Mouse (Mus musculus): Measurements from ENCODE around the gene Olfr575. TPM values are rescaled to one million over a fixed set of nuclear protein-coding genes. Genes with fewer than 3 reads are reported as not detected.

Olfr575 gene
- not detected for polyA plus RNA-seq (2014; fragmentation: Illumina TruSeq; extraction: RNeasy Lipid Tissue Mini Kit (QIAGEN cat#74804); ENCODE audit: low read depth, low replicate concordance)

GRCm38 (mm10) chr7:102958593-102958992 lies at the start of gene Olfr575:
Olfr575 (minus strand) TSS chr7:102958775.

GRCm38 (mm10) chr7:102989224-102989623 lies 30.6 kb upstream of the Olfr575 start, which contains the start of gene Olfr578:
Olfr578 (minus strand) TSS chr7:102989324.

GRCm38 (mm10) chr7:102975843-102976242 lies 17.3 kb upstream of the Olfr575 start, which contains the start of gene Olfr577:
Olfr577 (minus strand) TSS chr7:102975943.

GRCm38 (mm10) chr7:102962360-102962759 lies 3.8 kb upstream of the Olfr575 start, which contains the start of gene Olfr576:
Olfr576 (plus strand) TSS chr7:102962660.

GRCm38 (mm10) chr7:102948167-102948566 lies 10.4 kb downstream of the Olfr575 start, which contains the start of gene Olfr574:
Olfr574 (plus strand) TSS chr7:102948467.

GRCm38 (mm10) chr7:102942475-102942874 lies 16.1 kb downstream of the Olfr575 start, which contains the start of gene Olfr573-ps1:
Olfr573-ps1 (minus strand) TSS chr7:102942575.

GRCm38 (mm10) chr7:102924109-102924508 lies 34.5 kb downstream of the Olfr575 start, which contains the start of gene Olfr572:
Olfr572 (plus strand) TSS chr7:102924409.

GRCm38 (mm10) chr7:102917032-102917875 lies 41.3 kb downstream of the Olfr575 start, which contains the start of gene Olfr571:
Olfr571 (minus strand) TSS chr7:102917536.

Other genes with a start within 250 kb of the Olfr575 start
- not detected for gene Olfr33, start 239.7 kb downstream of the Olfr575 start, polyA plus RNA-seq (2014; fragmentation: Illumina TruSeq; extraction: RNeasy Lipid Tissue Mini Kit (QIAGEN cat#74804); ENCODE audit: low read depth, low replicate concordance)
- not detected for gene Olfr559, start 231.3 kb downstream of the Olfr575 start, polyA plus RNA-seq (2014; fragmentation: Illumina TruSeq; extraction: RNeasy Lipid Tissue Mini Kit (QIAGEN cat#74804); ENCODE audit: low read depth, low replicate concordance)
- not detected for gene Olfr560, start 199.4 kb downstream of the Olfr575 start, polyA plus RNA-seq (2014; fragmentation: Illumina TruSeq; extraction: RNeasy Lipid Tissue Mini Kit (QIAGEN cat#74804); ENCODE audit: low read depth, low replicate concordance)
- 0.97 TPM for gene Olfr78, start 199.3 kb downstream of the Olfr575 start, polyA plus RNA-seq (2014; fragmentation: Illumina TruSeq; extraction: RNeasy Lipid Tissue Mini Kit (QIAGEN cat#74804); ENCODE audit: low read depth, low replicate concordance)
- not detected for gene Olfr561, start 187.6 kb downstream of the Olfr575 start, polyA plus RNA-seq (2014; fragmentation: Illumina TruSeq; extraction: RNeasy Lipid Tissue Mini Kit (QIAGEN cat#74804); ENCODE audit: low read depth, low replicate concordance)
- not detected for gene Olfr564, start 155.3 kb downstream of the Olfr575 start, polyA plus RNA-seq (2014; fragmentation: Illumina TruSeq; extraction: RNeasy Lipid Tissue Mini Kit (QIAGEN cat#74804); ENCODE audit: low read depth, low replicate concordance)
- gene Olfr566, start 100.0 kb downstream of the Olfr575 start, polyA plus RNA-seq (2014; fragmentation: Illumina TruSeq; extraction: RNeasy Lipid Tissue Mini Kit (QIAGEN cat#74804); ENCODE audit: low read depth, low replicate concordance) = not detected
- gene Olfr568, start 81.7 kb downstream of the Olfr575 start, polyA plus RNA-seq (2014; fragmentation: Illumina TruSeq; extraction: RNeasy Lipid Tissue Mini Kit (QIAGEN cat#74804); ENCODE audit: low read depth, low replicate concordance) = not detected
- gene Olfr569, start 67.9 kb downstream of the Olfr575 start, polyA plus RNA-seq (2014; fragmentation: Illumina TruSeq; extraction: RNeasy Lipid Tissue Mini Kit (QIAGEN cat#74804); ENCODE audit: low read depth, low replicate concordance) = not detected
- gene Olfr570, start 64.2 kb downstream of the Olfr575 start, polyA plus RNA-seq (2014; fragmentation: Illumina TruSeq; extraction: RNeasy Lipid Tissue Mini Kit (QIAGEN cat#74804); ENCODE audit: low read depth, low replicate concordance) = not detected
- gene Olfr571, start 41.2 kb downstream of the Olfr575 start, polyA plus RNA-seq (2014; fragmentation: Illumina TruSeq; extraction: RNeasy Lipid Tissue Mini Kit (QIAGEN cat#74804); ENCODE audit: low read depth, low replicate concordance) = not detected
- gene Olfr572, start 34.4 kb downstream of the Olfr575 start, polyA plus RNA-seq (2014; fragmentation: Illumina TruSeq; extraction: RNeasy Lipid Tissue Mini Kit (QIAGEN cat#74804); ENCODE audit: low read depth, low replicate concordance) = not detected
- gene Olfr573-ps1, start 16.2 kb downstream of the Olfr575 start, polyA plus RNA-seq (2014; fragmentation: Illumina TruSeq; extraction: RNeasy Lipid Tissue Mini Kit (QIAGEN cat#74804); ENCODE audit: low read depth, low replicate concordance) = not detected
- not detected for gene Olfr574, start 10.3 kb downstream of the Olfr575 start, polyA plus RNA-seq (2014; fragmentation: Illumina TruSeq; extraction: RNeasy Lipid Tissue Mini Kit (QIAGEN cat#74804); ENCODE audit: low read depth, low replicate concordance)
- gene Olfr576, start 3.9 kb upstream of the Olfr575 start, polyA plus RNA-seq (2014; fragmentation: Illumina TruSeq; extraction: RNeasy Lipid Tissue Mini Kit (QIAGEN cat#74804); ENCODE audit: low read depth, low replicate concordance) = not detected
- gene Olfr577, start 17.2 kb upstream of the Olfr575 start, polyA plus RNA-seq (2014; fragmentation: Illumina TruSeq; extraction: RNeasy Lipid Tissue Mini Kit (QIAGEN cat#74804); ENCODE audit: low read depth, low replicate concordance) = not detected
- gene Olfr578, start 30.5 kb upstream of the Olfr575 start, polyA plus RNA-seq (2014; fragmentation: Illumina TruSeq; extraction: RNeasy Lipid Tissue Mini Kit (QIAGEN cat#74804); ENCODE audit: low read depth, low replicate concordance) = not detected
- gene Olfr582, start 79.2 kb upstream of the Olfr575 start, polyA plus RNA-seq (2014; fragmentation: Illumina TruSeq; extraction: RNeasy Lipid Tissue Mini Kit (QIAGEN cat#74804); ENCODE audit: low read depth, low replicate concordance) = not detected
- gene Olfr583, start 92.5 kb upstream of the Olfr575 start, polyA plus RNA-seq (2014; fragmentation: Illumina TruSeq; extraction: RNeasy Lipid Tissue Mini Kit (QIAGEN cat#74804); ENCODE audit: low read depth, low replicate concordance) = not detected
- gene Olfr584, start 123.1 kb upstream of the Olfr575 start, polyA plus RNA-seq (2014; fragmentation: Illumina TruSeq; extraction: RNeasy Lipid Tissue Mini Kit (QIAGEN cat#74804); ENCODE audit: low read depth, low replicate concordance) = not detected
- not detected for gene Olfr585, start 138.9 kb upstream of the Olfr575 start, polyA plus RNA-seq (2014; fragmentation: Illumina TruSeq; extraction: RNeasy Lipid Tissue Mini Kit (QIAGEN cat#74804); ENCODE audit: low read depth, low replicate concordance)
- gene Olfr586, start 166.9 kb upstream of the Olfr575 start, polyA plus RNA-seq (2014; fragmentation: Illumina TruSeq; extraction: RNeasy Lipid Tissue Mini Kit (QIAGEN cat#74804); ENCODE audit: low read depth, low replicate concordance) = not detected
- gene Olfr588-ps1, start 182.1 kb upstream of the Olfr575 start, polyA plus RNA-seq (2014; fragmentation: Illumina TruSeq; extraction: RNeasy Lipid Tissue Mini Kit (QIAGEN cat#74804); ENCODE audit: low read depth, low replicate concordance) = not detected
- not detected for gene Olfr589, start 197.6 kb upstream of the Olfr575 start, polyA plus RNA-seq (2014; fragmentation: Illumina TruSeq; extraction: RNeasy Lipid Tissue Mini Kit (QIAGEN cat#74804); ENCODE audit: low read depth, low replicate concordance)
- not detected for gene Olfr591, start 219.6 kb upstream of the Olfr575 start, polyA plus RNA-seq (2014; fragmentation: Illumina TruSeq; extraction: RNeasy Lipid Tissue Mini Kit (QIAGEN cat#74804); ENCODE audit: low read depth, low replicate concordance)
- not detected for gene Olfr592, start 226.0 kb upstream of the Olfr575 start, polyA plus RNA-seq (2014; fragmentation: Illumina TruSeq; extraction: RNeasy Lipid Tissue Mini Kit (QIAGEN cat#74804); ENCODE audit: low read depth, low replicate concordance)

All from kidney, adult 10 weeks (tissue).